In the genomic region with DNA sequence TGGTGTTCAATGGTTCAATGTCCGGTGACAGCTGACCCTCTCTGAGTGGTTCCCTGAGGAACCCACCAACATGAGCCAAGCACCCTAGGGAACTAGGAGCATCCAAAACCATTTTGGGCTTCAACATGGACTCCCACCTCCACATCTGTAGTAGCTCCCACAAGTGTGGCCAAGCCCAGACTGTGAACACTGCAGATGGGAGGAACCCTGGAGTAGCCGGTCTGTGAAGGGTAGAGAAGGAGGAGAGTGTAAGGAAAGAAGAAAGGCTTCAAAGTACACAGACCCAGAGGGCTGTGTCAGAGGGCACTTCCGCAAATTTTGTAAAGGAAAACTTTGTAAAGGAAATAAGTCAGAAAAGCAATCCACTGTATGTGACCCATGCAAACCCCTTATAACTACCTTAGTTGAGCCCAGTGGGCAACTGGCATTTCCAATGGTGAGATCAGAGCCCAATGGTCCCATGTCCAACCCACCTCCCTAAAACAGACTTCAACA, we compare ENCODE assay signal across 22 mouse cellular contexts.
DNase-seq lines count a peak whose midpoint lies in the region; ATAC-seq and TF ChIP-seq lines count a peak whose summit lies in the region.
"Had no signal": no experiment of that assay in that cellular context is flagged by ENCODE, and none has a peak within 500 bp of the region (broad histone marks: within the 10 kb centered on the region; RNA-seq: fewer than 3 reads in every experiment).

No protein-coding gene starts in this region.

- in situ Hi-C loops in CH12.LX (cut with MboI; ENCODE audit: low pct_ligation_motif_present, low pct_unique_long_range_greater_than_20kb, low sequenced_read_pairs): no loop called here

- peaks cover 37% of the 10 kb centered on the region for H3K36me3 ChIP-seq in heart, embryonic 13.5 days
- H3K36me3 ChIP-seq in heart, adult 2 months (ENCODE audit: control insufficient read depth, insufficient read depth, low read length): peaks cover 12% of the 10 kb centered on the region; the same call in 1 of the 2 replicates
- peaks cover 0 to 25% of the 10 kb centered on the region in 2 experiments for H3K36me3 ChIP-seq in CH12.LX (replicated peaks in 1 of 2; ENCODE audit: control insufficient read depth in 1 of 2, insufficient read depth in 1 of 2, low read length in 1 of 2)
- H3K36me3 ChIP-seq: intestine, embryonic 15.5 days had no signal

- WGBS in heart, embryonic 13.5 days: 81% methylated on average over 3 of the region's 3 CpGs
- WGBS in heart, adult 2 months: 69% methylated on average over 3 of the region's 3 CpGs

- intact Hi-C loops in heart, adult 2 months (cut with DNase I): no loop called here

- H3K4me2 ChIP-seq in heart, embryonic 13.5 days: no peak overlapping the region
- peak overlapping the region; percentile 76; the same call in 1 of the 2 replicates for H3K4me2 ChIP-seq in CH12.LX (ENCODE audit: insufficient read depth, low read depth, poor library complexity, severe bottlenecking)
- H3K4me2 ChIP-seq: forebrain, embryonic 13.5 days; hindbrain, embryonic 14.5 days; intestine, embryonic 15.5 days had no signal

- no peak for TF ChIP-seq CTCF in heart, adult 2 months (IDR thresholded peaks at IDR 0.05)
- no peak for TF ChIP-seq CTCF in layer of hippocampus, adult 2 months (conservative IDR thresholded peaks at IDR 0.05)
- TF ChIP-seq CTCF in CH12.LX (conservative IDR thresholded peaks at IDR 0.05 in 1 of 2, IDR thresholded peaks at IDR 0.05 in 1 of 2; ENCODE audit: low read depth in 2 of 2, low read length in 2 of 2): no peak
- 0 out of 2 replicates have a peak, but pooled peaks have one; percentile 5 for TF ChIP-seq CTCF in bone marrow macrophage, adult 2 months (IDR thresholded peaks at IDR 0.05; ENCODE audit: low read depth, low read length)

- no peak overlapping the region for H3K4me3 ChIP-seq in heart, embryonic 13.5 days
- no peak overlapping the region for H3K4me3 ChIP-seq in heart, adult 2 months
- H3K4me3 ChIP-seq in layer of hippocampus, adult 2 months: no peak overlapping the region
- no peak overlapping the region for H3K4me3 ChIP-seq in CH12.LX (replicated peaks in 1 of 3; ENCODE audit: low read depth in 2 of 3, low read length in 2 of 3, poor library complexity in 1 of 3)
- no peak overlapping the region for H3K4me3 ChIP-seq in bone marrow macrophage, adult 2 months (ENCODE audit: insufficient read depth, low read length)
- H3K4me3 ChIP-seq: embryonic facial prominence, embryonic 10.5 days; forebrain, embryonic 13.5 days; intestine, embryonic 15.5 days had no signal

- TF ChIP-seq EP300 in heart, adult 2 months (IDR thresholded peaks at IDR 0.05; ENCODE audit: insufficient read depth, low read depth, low read length): no peak
- no peak for TF ChIP-seq EP300 in CH12.LX (IDR thresholded peaks at IDR 0.05; ENCODE audit: low read length)

- ATAC-seq in heart, embryonic 13.5 days (ENCODE audit: extremely low read depth, insufficient number of reproducible peaks, low FRiP score, low TSS enrichment): no peak
- ATAC-seq: forebrain, embryonic 13.5 days; forebrain, postnatal 0 days; intestine, embryonic 15.5 days had no signal

- TF ChIP-seq RAD21 in CH12.LX (IDR thresholded peaks at IDR 0.05; ENCODE audit: low read depth, low read length): no peak

- TF ChIP-seq POLR2A in heart, adult 2 months (IDR thresholded peaks at IDR 0.05; ENCODE audit: insufficient read depth, low read depth, low read length): no peak
- TF ChIP-seq POLR2A in CH12.LX (IDR thresholded peaks at IDR 0.05; ENCODE audit: low read depth, low read length): no peak
- no peak for TF ChIP-seq POLR2A in bone marrow macrophage, adult 2 months (IDR thresholded peaks at IDR 0.05; ENCODE audit: borderline replicate concordance, low read depth, low read length)

- no peaks in the 10 kb centered on the region for H3K9me3 ChIP-seq in heart, embryonic 13.5 days
- no peaks in the 10 kb centered on the region for H3K9me3 ChIP-seq in CH12.LX (replicated peaks; ENCODE audit: low read length)
- H3K9me3 ChIP-seq: embryonic facial prominence, embryonic 10.5 days; forebrain, embryonic 13.5 days; G1E; intestine, embryonic 15.5 days had no signal

- H3K27me3 ChIP-seq in heart, embryonic 13.5 days (replicated peaks): no peaks in the 10 kb centered on the region
- H3K27me3 ChIP-seq in heart, adult 2 months (ENCODE audit: control insufficient read depth, insufficient read depth, low read length): no peaks in the 10 kb centered on the region
- no peaks in the 10 kb centered on the region for H3K27me3 ChIP-seq in CH12.LX (replicated peaks)
- H3K27me3 ChIP-seq: forebrain, embryonic 13.5 days; intestine, embryonic 15.5 days had no signal

- no peaks in the 10 kb centered on the region for H3K79me2 ChIP-seq in heart, adult 2 months (replicated peaks; ENCODE audit: control insufficient read depth, insufficient read depth, low read length)
- H3K79me2 ChIP-seq in CH12.LX (replicated peaks; ENCODE audit: control insufficient read depth, extremely low read depth, insufficient read depth, poor library complexity, severe bottlenecking): no peaks in the 10 kb centered on the region

- DNase-seq in heart, adult 2 months: no peak
- DNase-seq in layer of hippocampus, adult 2 months (ENCODE audit: low spot score in 2 of 2): no peak
- no peak for DNase-seq in layer of hippocampus, adult 11-12 months (ENCODE audit: low spot score)
- DNase-seq in CH12.LX (ENCODE audit: extremely low read depth): no peak
- DNase-seq in urinary bladder, postnatal 25 days (ENCODE audit: low spot score): no peak
- DNase-seq in B cell, adult 2 months: no peak
- DNase-seq: adrenal gland, adult 8-10 months; adrenal gland, postnatal 36 days; cerebellum, adult 18-20 months; cerebellum, adult 9-11 months; cerebellum, postnatal 36 days; forebrain, postnatal 0 days; gastrocnemius, postnatal 25 days; heart, postnatal 14 days; kidney, adult 18-20 months had no signal

- peaks cover 50% of the 10 kb centered on the region for H3K4me1 ChIP-seq in heart, embryonic 13.5 days
- peaks cover 21% of the 10 kb centered on the region for H3K4me1 ChIP-seq in heart, adult 2 months (ENCODE audit: control insufficient read depth, insufficient read depth, low read length)
- H3K4me1 ChIP-seq in CH12.LX (ENCODE audit: control insufficient read depth in 1 of 2, insufficient read depth in 2 of 2): peaks cover 20 to 51% of the 10 kb centered on the region in 2 experiments
- H3K4me1 ChIP-seq in bone marrow macrophage, adult 2 months (ENCODE audit: control insufficient read depth, insufficient read depth, low read length): peaks cover 66% of the 10 kb centered on the region
- H3K4me1 ChIP-seq: forebrain, embryonic 13.5 days had no signal

- dilution Hi-C loops in CH12.LX (cut with MboI; ENCODE audit: extremely low pct_ligation_motif_present, extremely low pct_unique_long_range_greater_than_20kb, low sequenced_read_pairs): no loop called here

- H3K27ac ChIP-seq in heart, embryonic 13.5 days (replicated peaks): peak overlapping the region; percentile 24; the same call in 1 of the 2 replicates
- H3K27ac ChIP-seq in heart, adult 2 months: no peak overlapping the region
- H3K27ac ChIP-seq in layer of hippocampus, adult 2 months: 0 out of 2 replicates have a peak overlapping the region, but pooled peaks have one; percentile 32
- H3K27ac ChIP-seq in CH12.LX (ENCODE audit: insufficient read depth, low read depth): no peak overlapping the region
- peak overlapping the region; percentile 91 for H3K27ac ChIP-seq in bone marrow macrophage, adult 2 months (ENCODE audit: insufficient read depth, low read depth, low read length)
- H3K27ac ChIP-seq: embryonic facial prominence, embryonic 10.5 days; forebrain, embryonic 13.5 days; hindbrain, embryonic 14.5 days; intestine, embryonic 15.5 days had no signal

- H3K9ac ChIP-seq in heart, embryonic 13.5 days: no peak overlapping the region
- no peak overlapping the region for H3K9ac ChIP-seq in heart, adult 2 months (ENCODE audit: low read depth, low read length)
- no peak overlapping the region for H3K9ac ChIP-seq in CH12.LX (ENCODE audit: insufficient read depth, low read depth)
- H3K9ac ChIP-seq: forebrain, embryonic 13.5 days; forebrain, postnatal 0 days; hindbrain, embryonic 14.5 days; intestine, embryonic 15.5 days had no signal

TF ChIP-seq in CH12.LX, 34 proteins besides CTCF, POLR2A, EP300 and RAD21:
- TF ChIP-seq ETS1 (conservative IDR thresholded peaks at IDR 0.05; ENCODE audit: low read depth, low read length) (no peak), SIN3A (IDR thresholded peaks at IDR 0.05; ENCODE audit: low read length) (0 out of 2 replicates have a peak, but pooled peaks have one; percentile 34), USF1 (IDR thresholded peaks at IDR 0.05; ENCODE audit: low read depth, low read length) (no peak), SMC3 (IDR thresholded peaks at IDR 0.05; ENCODE audit: low read depth, low read length) (no peak), ZKSCAN1 (IDR thresholded peaks at IDR 0.05; ENCODE audit: borderline replicate concordance, low read depth, low read length) (no peak), CHD1 (IDR thresholded peaks at IDR 0.05; ENCODE audit: low read depth, low read length) (no peak), TCF12 (IDR thresholded peaks at IDR 0.05; ENCODE audit: low read depth, low read length) (no peak), IRF4 (IDR thresholded peaks at IDR 0.05; ENCODE audit: low read depth, low read length) (no peak), MYC (IDR thresholded peaks at IDR 0.05; ENCODE audit: low read depth, low read length) (no peak), PAX5 (IDR thresholded peaks at IDR 0.05; ENCODE audit: low read length) (no peak), RCOR1 (conservative IDR thresholded peaks at IDR 0.05; ENCODE audit: low read depth, low read length) (no peak), ZMIZ1 (IDR thresholded peaks at IDR 0.05; ENCODE audit: low read depth, low read length) (no peak), HCFC1 (IDR thresholded peaks at IDR 0.05; ENCODE audit: low read depth, low read length) (no peak), MEF2A (IDR thresholded peaks at IDR 0.05; ENCODE audit: borderline replicate concordance, low read depth, low read length) (no peak), NELFE (IDR thresholded peaks at IDR 0.05; ENCODE audit: low read depth, low read length) (0 out of 2 replicates have a peak, but pooled peaks have one; percentile 8), MXI1 (IDR thresholded peaks at IDR 0.05; ENCODE audit: low read depth, low read length) (no peak), BHLHE40 (IDR thresholded peaks at IDR 0.05; ENCODE audit: low read depth, low read length) (no peak), MAX (IDR thresholded peaks at IDR 0.05; ENCODE audit: low read length) (no peak)

Comparison
In these comparisons a context has a peak if more than half of its experiments do, and no peak if none do; other contexts are left out.
1. H3K27ac ChIP-seq: peak in heart, embryonic 13.5 days (single experiment), layer of hippocampus, adult 2 months (single experiment) and bone marrow macrophage, adult 2 months (single experiment); none in heart, adult 2 months (single experiment) and CH12.LX (single experiment).